Mouse (Mus musculus): ENCODE results near the gene Foxk2. TPM values are rescaled to one million over a fixed set of nuclear protein-coding genes. Genes with fewer than 3 reads are reported as not detected.

Gene Foxk2
- polyA plus RNA-seq, 1 experiment from 2014 or later = 2.3 TPM

- Histone ChIP-seq H3K4me3 (ENCODE audit: low read depth, low read length) (peak overlapping the region; percentile 94), H3K27me3 (ENCODE audit: insufficient read depth, low read length) (no peaks in the 10 kb centered on the region), H3K4me2 (ENCODE audit: low read depth, low read length) (peak overlapping the region; percentile 76), H3K27ac (ENCODE audit: low read depth) (peak overlapping the region; percentile 100), H3K9me3 (ENCODE audit: low read length) (no peaks in the 10 kb centered on the region), H3K4me1 (ENCODE audit: insufficient read depth) (peaks cover 51% of the 10 kb centered on the region), H3K36me3 (replicated peaks; ENCODE audit: insufficient read depth, low read length) (peaks cover 20% of the 10 kb centered on the region), H3K9ac (replicated peaks) (0 out of 2 replicates have a peak overlapping the region, but pooled peaks have one; percentile 38)
- DNase-seq (peak; percentile 66), ATAC-seq (no peak)
- no peak; the same call in 1 of the 2 replicates for TF ChIP-seq EP300 (IDR thresholded peaks at IDR 0.05; ENCODE audit: low read depth)
- peak; percentile 79 for TF ChIP-seq CTCF (IDR thresholded peaks at IDR 0.05; ENCODE audit: low read depth)
- 22% methylated on average over 9 of the region's 9 CpGs for WGBS (ENCODE audit: insufficient replicate concordance)
These were observed 24.1 kb upstream of the Foxk2 start for GRCm38 (mm10) chr11:121235475-121236238.

DNA sequence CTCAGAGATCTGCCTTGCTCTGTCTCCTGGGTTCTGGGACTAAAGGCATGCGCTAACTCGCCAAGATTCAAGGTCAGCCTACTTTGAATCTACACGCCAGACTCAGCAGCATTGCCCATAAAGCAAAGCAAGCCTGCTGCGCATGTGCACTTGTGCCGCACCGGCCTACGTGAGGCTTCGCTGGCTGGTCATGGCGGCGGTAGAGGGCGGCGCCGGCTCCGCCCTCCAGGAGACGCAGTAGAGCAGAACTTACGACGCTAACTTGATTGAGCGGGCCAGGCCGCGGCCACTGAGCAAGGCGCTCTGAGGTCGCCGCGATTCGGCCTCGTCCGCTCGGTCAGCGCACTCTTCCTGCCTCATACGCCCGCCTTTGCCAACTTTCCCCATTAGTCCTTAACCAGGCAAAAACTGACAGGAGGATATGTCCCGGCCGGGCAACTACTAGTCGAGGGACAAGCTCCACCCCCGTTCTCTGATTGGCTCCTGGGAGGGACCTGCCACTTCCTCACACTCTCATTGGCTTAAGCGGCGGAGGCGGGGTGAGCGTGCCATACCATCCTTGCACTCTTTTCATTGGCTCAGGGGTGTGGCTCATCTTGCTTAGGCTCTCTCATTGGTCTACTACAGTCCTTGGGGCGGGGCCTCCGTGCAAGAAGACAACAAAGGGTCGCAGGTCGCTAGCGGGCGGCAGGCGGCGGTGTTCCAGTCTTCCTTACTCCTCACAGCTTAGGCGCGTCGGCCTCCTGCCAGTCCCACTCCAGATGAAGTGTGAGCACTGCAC, 23.0 kb upstream of the Foxk2 start, which contains the start of gene Narf:
Gene Narf, plus strand, starts transcription at position 690 of the 781 bp plus-strand sequence.
- Histone ChIP-seq H3K27ac (ENCODE audit: low read depth) (peak within 1 kb of the TSS; percentile 100), H3K4me1 (ENCODE audit: insufficient read depth) (peaks cover 46% of the 10 kb centered on the region), H3K36me3 (replicated peaks; ENCODE audit: insufficient read depth, low read length) (peaks cover 29% of the 10 kb centered on the region), H3K9ac (replicated peaks) (peak within 1 kb of the TSS; percentile 92), H3K4me2 (ENCODE audit: low read depth, low read length) (peak within 1 kb of the TSS; percentile 82), H3K9me3 (ENCODE audit: low read length) (no peaks in the 10 kb centered on the region), H3K27me3 (ENCODE audit: insufficient read depth, low read length) (no peaks in the 10 kb centered on the region), H3K4me3 (ENCODE audit: low read depth, low read length) (peak within 1 kb of the TSS; percentile 94)
- TF ChIP-seq CTCF (IDR thresholded peaks at IDR 0.05; ENCODE audit: low read depth) (peak; percentile 89), EP300 (IDR thresholded peaks at IDR 0.05; ENCODE audit: low read depth) (peak; percentile 50; the same call in 1 of the 2 replicates)
- ATAC-seq (peak; percentile 95), DNase-seq (peak; percentile 98)
- 1% methylated on average over 50 of the region's 50 CpGs for WGBS (ENCODE audit: insufficient replicate concordance)

GRCm38 (mm10) chr11:121237345-121238128, 22.3 kb upstream of the Foxk2 start:
- ATAC-seq (peak; percentile 27), DNase-seq (no peak)
- Histone ChIP-seq H3K9ac (replicated peaks) (peak overlapping the region; percentile 92), H3K4me1 (ENCODE audit: insufficient read depth) (peaks cover 42% of the 10 kb centered on the region), H3K9me3 (ENCODE audit: low read length) (no peaks in the 10 kb centered on the region), H3K36me3 (replicated peaks; ENCODE audit: insufficient read depth, low read length) (peaks cover 37% of the 10 kb centered on the region), H3K27me3 (ENCODE audit: insufficient read depth, low read length) (no peaks in the 10 kb centered on the region), H3K4me3 (ENCODE audit: low read depth, low read length) (peak overlapping the region; percentile 94), H3K27ac (ENCODE audit: low read depth) (peak overlapping the region; percentile 100), H3K4me2 (ENCODE audit: low read depth, low read length) (peak overlapping the region; percentile 82)
- TF ChIP-seq EP300 (IDR thresholded peaks at IDR 0.05; ENCODE audit: low read depth) (no peak), CTCF (IDR thresholded peaks at IDR 0.05; ENCODE audit: low read depth) (peak; percentile 68)
- 3% methylated on average over 28 of the region's 28 CpGs for WGBS (ENCODE audit: insufficient replicate concordance)

- Histone ChIP-seq H3K4me2 (ENCODE audit: low read depth, low read length) (peak overlapping the region; percentile 82), H3K4me3 (ENCODE audit: low read depth, low read length) (peak overlapping the region; percentile 94), H3K36me3 (replicated peaks; ENCODE audit: insufficient read depth, low read length) (peaks cover 57% of the 10 kb centered on the region), H3K9me3 (ENCODE audit: low read length) (no peaks in the 10 kb centered on the region), H3K9ac (replicated peaks) (peak overlapping the region; percentile 60), H3K27me3 (ENCODE audit: insufficient read depth, low read length) (no peaks in the 10 kb centered on the region), H3K4me1 (ENCODE audit: insufficient read depth) (peaks cover 30% of the 10 kb centered on the region), H3K27ac (ENCODE audit: low read depth) (peak overlapping the region; percentile 100)
- DNase-seq (peak; percentile 25), ATAC-seq (peak; percentile 5)
- TF ChIP-seq CTCF (IDR thresholded peaks at IDR 0.05; ENCODE audit: low read depth) (no peak; the same call in 1 of the 2 replicates), EP300 (IDR thresholded peaks at IDR 0.05; ENCODE audit: low read depth) (peak; percentile 98)
- 54% methylated on average over 2 of the region's 2 CpGs for WGBS (ENCODE audit: insufficient replicate concordance)
These were observed 20.1 kb upstream of the Foxk2 start for GRCm38 (mm10) chr11:121239669-121240068.

- no peak for ATAC-seq
- no peaks in the 10 kb centered on the region for H3K27me3 ChIP-seq (ENCODE audit: insufficient read depth, low read length)
- no peak for DNase-seq
- no peak overlapping the region for H3K27ac ChIP-seq (ENCODE audit: low read depth)
- H3K36me3 ChIP-seq (replicated peaks; ENCODE audit: insufficient read depth, low read length) = peaks cover 99% of the 10 kb centered on the region
- H3K9ac ChIP-seq (replicated peaks) = no peak overlapping the region
- no peaks in the 10 kb centered on the region for H3K9me3 ChIP-seq (ENCODE audit: low read length)
- H3K4me3 ChIP-seq (ENCODE audit: low read depth, low read length) = no peak overlapping the region
- no peak for TF ChIP-seq CTCF (IDR thresholded peaks at IDR 0.05; ENCODE audit: low read depth)
- TF ChIP-seq EP300 (IDR thresholded peaks at IDR 0.05; ENCODE audit: low read depth) = no peak
- 92% methylated on average over 8 of the region's 8 CpGs for WGBS (ENCODE audit: insufficient replicate concordance)
- H3K4me2 ChIP-seq (ENCODE audit: low read depth, low read length) = no peak overlapping the region
- no peaks in the 10 kb centered on the region for H3K4me1 ChIP-seq (ENCODE audit: insufficient read depth)
These were observed 9.6 kb upstream of the Foxk2 start for GRCm38 (mm10) chr11:121250196-121250595.

All from liver, postnatal 0 days (tissue).